In genomic region chr12:79522374-79522773, GRCm38 (mm10) we compare ENCODE assay signal across 16 mouse cellular contexts.
DNase-seq lines count a peak whose midpoint lies in the region; ATAC-seq and TF ChIP-seq lines count a peak whose summit lies in the region.
"Had no signal": no experiment of that assay in that cellular context is flagged by ENCODE, and none has a peak within 500 bp of the region (broad histone marks: within the 10 kb centered on the region; RNA-seq: fewer than 3 reads in every experiment).

No protein-coding gene starts in this region.

- no peak overlapping the region for H3K4me3 ChIP-seq in lung, embryonic 15.5 days
- H3K4me3 ChIP-seq in forebrain, embryonic 13.5 days = no peak overlapping the region
- no peak overlapping the region for H3K4me3 ChIP-seq in stomach, postnatal 0 days (ENCODE audit: low read depth, low read length)
- H3K4me3 ChIP-seq: erythroblast, embryonic 14.5 days; hindbrain, embryonic 12.5 days; left cerebral cortex, adult 2 months had no signal

- no peak overlapping the region for H3K4me2 ChIP-seq in lung, embryonic 15.5 days
- H3K4me2 ChIP-seq in forebrain, embryonic 13.5 days = no peak overlapping the region
- H3K4me2 ChIP-seq in stomach, postnatal 0 days (replicated peaks; ENCODE audit: low read depth) = no peak overlapping the region
- H3K4me2 ChIP-seq: hindbrain, embryonic 12.5 days had no signal

- ATAC-seq in lung, embryonic 15.5 days (ENCODE audit: borderline replicate concordance, extremely low read depth, low FRiP score, low TSS enrichment) = no peak
- peak; percentile 59; the same call in 1 of the 2 replicates for ATAC-seq in forebrain, embryonic 13.5 days
- no peak for ATAC-seq in stomach, postnatal 0 days (ENCODE audit: low FRiP score, low TSS enrichment)
- no peak for ATAC-seq in granulocyte monocyte progenitor cell, adult 5-6 weeks (replicated peaks; ENCODE audit: poor library complexity, severe bottlenecking)

- DNase-seq in heart, adult 11 months = peak; percentile 11
- DNase-seq in heart, postnatal 4 days = no peak
- DNase-seq in lung, postnatal 36 days = no peak
- DNase-seq in stomach, postnatal 0 days (ENCODE audit: low spot score) = no peak
- DNase-seq in left cerebral cortex, postnatal 10 days (ENCODE audit: extremely low spot score in 1 of 2, low spot score in 2 of 2) = no peak
- DNase-seq: adrenal gland, adult 8-10 months; B cell, adult 2 months; cerebellum, postnatal 14 days; kidney, adult 11 months had no signal

- TF ChIP-seq CTCF in stomach, postnatal 0 days (IDR thresholded peaks at IDR 0.05; ENCODE audit: low read depth) = no peak

- H3K4me1 ChIP-seq in lung, embryonic 15.5 days = peaks cover 32% of the 10 kb centered on the region
- peaks cover 20% of the 10 kb centered on the region for H3K4me1 ChIP-seq in forebrain, embryonic 13.5 days
- no peaks in the 10 kb centered on the region for H3K4me1 ChIP-seq in stomach, postnatal 0 days (replicated peaks; ENCODE audit: control insufficient read depth, insufficient read depth)
- H3K4me1 ChIP-seq: hindbrain, embryonic 12.5 days had no signal

- peak overlapping the region; percentile 33; the same call in 1 of the 2 replicates for H3K27ac ChIP-seq in lung, embryonic 15.5 days
- H3K27ac ChIP-seq in forebrain, embryonic 13.5 days = peak overlapping the region; percentile 54; the same call in 1 of the 2 replicates
- 0 out of 2 replicates have a peak overlapping the region, but pooled peaks have one; percentile 8 for H3K27ac ChIP-seq in stomach, postnatal 0 days (replicated peaks)
- H3K27ac ChIP-seq: hindbrain, embryonic 12.5 days; left cerebral cortex, adult 2 months had no signal

- no peaks in the 10 kb centered on the region for H3K36me3 ChIP-seq in lung, embryonic 15.5 days
- H3K36me3 ChIP-seq in forebrain, embryonic 13.5 days (ENCODE audit: poor library complexity, severe bottlenecking) = no peaks in the 10 kb centered on the region
- H3K36me3 ChIP-seq in stomach, postnatal 0 days (ENCODE audit: control insufficient read depth, insufficient read depth, low read length) = no peaks in the 10 kb centered on the region
- H3K36me3 ChIP-seq: G1E; hindbrain, embryonic 12.5 days had no signal

- no peak overlapping the region for H3K9ac ChIP-seq in lung, embryonic 15.5 days
- H3K9ac ChIP-seq in forebrain, embryonic 13.5 days = no peak overlapping the region
- H3K9ac ChIP-seq in stomach, postnatal 0 days (ENCODE audit: low read length) = no peak overlapping the region
- H3K9ac ChIP-seq: hindbrain, embryonic 12.5 days had no signal

- no peak for TF ChIP-seq EP300 in stomach, postnatal 0 days (optimal IDR thresholded peaks at IDR 0.05)

- H3K27me3 ChIP-seq in lung, embryonic 15.5 days = no peaks in the 10 kb centered on the region
- H3K27me3 ChIP-seq in forebrain, embryonic 13.5 days = no peaks in the 10 kb centered on the region
- H3K27me3 ChIP-seq in stomach, postnatal 0 days (ENCODE audit: control insufficient read depth, insufficient read depth, low read length) = no peaks in the 10 kb centered on the region

- no peaks in the 10 kb centered on the region for H3K9me3 ChIP-seq in lung, embryonic 15.5 days
- H3K9me3 ChIP-seq in forebrain, embryonic 13.5 days (replicated peaks) = no peaks in the 10 kb centered on the region
- H3K9me3 ChIP-seq in stomach, postnatal 0 days (ENCODE audit: control insufficient read depth, low read length) = no peaks in the 10 kb centered on the region
- H3K9me3 ChIP-seq: G1E; hindbrain, embryonic 12.5 days had no signal

- 50% methylated on average over 1 of the region's 1 CpGs for WGBS in lung, embryonic 15.5 days
- 11% methylated on average over 1 of the region's 1 CpGs for WGBS in forebrain, embryonic 13.5 days
- WGBS in stomach, postnatal 0 days = 58% methylated on average over 1 of the region's 1 CpGs

- intact Hi-C loops in left cerebral cortex, postnatal 10 days (cut with DNase I) = loop anchor here (10.0 kb wide), 1 partner anchor 622 kb away; no protein-coding TSS in a partner anchor
